Mouse (Mus musculus): ENCODE results near the gene Wdr78. TPM values are rescaled to one million over a fixed set of nuclear protein-coding genes. Genes with fewer than 3 reads are reported as not detected.

Wdr78 gene
- total RNA-seq, 2 experiments from 2014 or later, result 0.64 to 1.6 TPM

GRCm38 (mm10) chr4:103067906-103068655 is 46.3 kb downstream of the Wdr78 start:
- intact Hi-C loops (cut with DNase I), result no loop called here
- DNase-seq (ENCODE audit: low spot score), result no peak

GRCm38 (mm10) chr4:103064976-103065375 is 49.4 kb downstream of the Wdr78 start:
- no peak for DNase-seq (ENCODE audit: low spot score)
- intact Hi-C loops (cut with DNase I), result no loop called here

- no peak for DNase-seq (ENCODE audit: low spot score)
- intact Hi-C loops (cut with DNase I), result no loop called here
Measured at GRCm38 (mm10) chr4:103064421-103064820, 49.9 kb downstream of the Wdr78 start.

- DNase-seq (ENCODE audit: low spot score), result no peak
- intact Hi-C loops (cut with DNase I), result no loop called here
Measured at GRCm38 (mm10) chr4:103056909-103057308, 57.4 kb downstream of the Wdr78 start.

- intact Hi-C loops (cut with DNase I), result no loop called here
- no peak for DNase-seq (ENCODE audit: low spot score)
Measured at GRCm38 (mm10) chr4:103048046-103048445, 66.3 kb downstream of the Wdr78 start.

- DNase-seq (ENCODE audit: low spot score), result no peak
- intact Hi-C loops (cut with DNase I), result no loop called here
Measured at GRCm38 (mm10) chr4:103042997-103043396, 71.4 kb downstream of the Wdr78 start.

GRCm38 (mm10) chr4:103039838-103040191 is 74.5 kb downstream of the Wdr78 start:
- DNase-seq (ENCODE audit: low spot score), result no peak
- intact Hi-C loops (cut with DNase I), result no loop called here

GRCm38 (mm10) chr4:103039103-103039837 is 75.1 kb downstream of the Wdr78 start:
- no peak for DNase-seq (ENCODE audit: low spot score)
- intact Hi-C loops (cut with DNase I), result no loop called here

GRCm38 (mm10) chr4:103028177-103029088 is 85.9 kb downstream of the Wdr78 start:
- intact Hi-C loops (cut with DNase I), result no loop called here
- DNase-seq (ENCODE audit: low spot score), result no peak

GRCm38 (mm10) chr4:103027745-103028144 is 86.6 kb downstream of the Wdr78 start:
- intact Hi-C loops (cut with DNase I), result no loop called here
- no peak for DNase-seq (ENCODE audit: low spot score)

GRCm38 (mm10) chr4:103026621-103027020 is 87.7 kb downstream of the Wdr78 start, which contains the start of gene Insl5:
Insl5 (minus strand) TSS chr4:103026842.
- DNase-seq (ENCODE audit: low spot score), result no peak
- intact Hi-C loops (cut with DNase I), result no loop called here

- DNase-seq (ENCODE audit: low spot score), result no peak
- intact Hi-C loops (cut with DNase I), result no loop called here
Measured at GRCm38 (mm10) chr4:103013490-103013889, 100.9 kb downstream of the Wdr78 start.

GRCm38 (mm10) chr4:103011823-103012222 is 102.5 kb downstream of the Wdr78 start:
- intact Hi-C loops (cut with DNase I), result no loop called here

GRCm38 (mm10) chr4:103010734-103011133 is 103.6 kb downstream of the Wdr78 start:
- intact Hi-C loops (cut with DNase I), result no loop called here
- DNase-seq (ENCODE audit: low spot score), result no peak

More at GRCm38 (mm10) chr4:103011823-103012222, 102.5 kb downstream of the Wdr78 start:
- DNase-seq (ENCODE audit: low spot score), result no peak

GRCm38 (mm10) chr4:103006943-103007418 is 107.4 kb downstream of the Wdr78 start:
- intact Hi-C loops (cut with DNase I), result no loop called here
- no peak for DNase-seq (ENCODE audit: low spot score)

GRCm38 (mm10) chr4:103006266-103006665 is 108.1 kb downstream of the Wdr78 start:
- DNase-seq (ENCODE audit: low spot score), result no peak
- intact Hi-C loops (cut with DNase I), result no loop called here

- intact Hi-C loops (cut with DNase I), result no loop called here
- no peak for DNase-seq (ENCODE audit: low spot score)
Measured at GRCm38 (mm10) chr4:103005190-103005945, 109.0 kb downstream of the Wdr78 start.

- intact Hi-C loops (cut with DNase I), result no loop called here
Measured at GRCm38 (mm10) chr4:103004681-103005080, 109.7 kb downstream of the Wdr78 start.

GRCm38 (mm10) chr4:102991685-102992084 is 122.7 kb downstream of the Wdr78 start:
- DNase-seq (ENCODE audit: low spot score), result no peak
- intact Hi-C loops (cut with DNase I), result no loop called here

More at GRCm38 (mm10) chr4:103004681-103005080, 109.7 kb downstream of the Wdr78 start:
- DNase-seq (ENCODE audit: low spot score), result no peak
